Mouse (Mus musculus): ENCODE data around the gene Ubald1.

GRCm38 (mm10) chr16:4848090-4848489 is 32.0 kb downstream of the Ubald1 start:
- TF ChIP-seq EP300 (IDR thresholded peaks at IDR 0.05; ENCODE audit: insufficient read depth, low read depth, low read length) (no peak), CTCF (IDR thresholded peaks at IDR 0.05; ENCODE audit: low read depth, low read length) (no peak), POLR2A (IDR thresholded peaks at IDR 0.05; ENCODE audit: insufficient read depth, low read length) (no peak)

Data from ES-Bruce4 (cell line).